Mouse (Mus musculus) cerebellum, adult 2 months (tissue): ENCODE data around the gene Tbpl1.

Experiments used
- CTCF ChIP-seq: fragments of 200-500 bp; IDR thresholded peaks from 2 replicates; pipeline ENCODE4 v1.5.1; 2011; ENCODE audit warnings: low read depth, mild to moderate bottlenecking, control low read depth, low read length, moderate library complexity, borderline replicate concordance; ENCODE audit not compliant: insufficient read depth
- POLR2A ChIP-seq: fragments of 200-500 bp; IDR thresholded peaks from 2 replicates; pipeline ENCODE4 v1.6.1; 2011; ENCODE audit warnings: low read length, control low read depth, borderline replicate concordance; ENCODE audit not compliant: insufficient read depth

GRCm38 (mm10) chr10:22746334-22747322 lies 14.9 kb upstream of the Tbpl1 start:
- TF ChIP-seq CTCF (no peak), POLR2A (no peak)
